Mouse (Mus musculus) olfactory bulb, adult 2 months (tissue): Measurements from ENCODE around the gene Setd1a. TPM values are rescaled to one million over a fixed set of nuclear protein-coding genes. Genes with fewer than 3 reads are reported as not detected.

ENCODE experiments used
- H3K27ac ChIP-seq: fragments of 200-500 bp; 2 replicates; pipeline ENCODE4 v1.5.1; 2012; ENCODE audit warnings: low read depth, low read length; ENCODE audit not compliant: insufficient read depth
- H3K4me1 ChIP-seq: fragments of 200-500 bp; 2 replicates; pipeline ENCODE4 v1.6.1; 2012; ENCODE audit warnings: low read length; ENCODE audit not compliant: control insufficient read depth, insufficient read depth
- H3K4me3 ChIP-seq: fragments of 200-500 bp; 2 replicates; pipeline ENCODE4 v1.5.1; 2012; ENCODE audit warnings: mild to moderate bottlenecking, low read depth, low read length, moderate library complexity; ENCODE audit not compliant: insufficient read depth
- CTCF ChIP-seq: fragments of 200-500 bp; IDR thresholded peaks from 2 replicates; pipeline ENCODE4 v1.5.1; 2012; ENCODE audit warnings: low read depth, mild to moderate bottlenecking, low read length, moderate library complexity; ENCODE audit not compliant: insufficient read depth
- POLR2A ChIP-seq: fragments of 200-500 bp; IDR thresholded peaks from 2 replicates; pipeline ENCODE4 v1.6.1; 2012; ENCODE audit warnings: mild to moderate bottlenecking, low read depth, low read length, moderate library complexity; ENCODE audit not compliant: insufficient read depth
- WGBS: fragments of 180-500 bp; shearing (Covaris S2); methylation state at CpG from one replicate; pipeline ENCODE4 v1.1.7; 2018; 5-methylcytosine and 5-hydroxymethylcytosine counted together
- polyA plus RNA-seq: library from polyadenylated mRNA; stranded (reverse); fragments of >200 nt; gene quantifications from 2 replicates; pipeline ENCODE4 v1.2.4, GENCODE M21; 2012; ENCODE audit warnings: low replicate concordance; ENCODE audit not compliant: missing spikeins, insufficient read depth, insufficient read length

The Setd1a gene
- polyA plus RNA-seq, 1 experiment, result not detected

- H3K4me1 ChIP-seq, result peaks cover 4% of the 10 kb centered on the region
- peak overlapping the region; percentile 78 for H3K4me3 ChIP-seq
- whole genome bisulfite sequencing, result under 1% methylated on average over 46 of the region's 46 CpGs
- peak overlapping the region; percentile 97 for H3K27ac ChIP-seq
- TF ChIP-seq POLR2A, result peak; percentile 72
- no peak for TF ChIP-seq CTCF
Observed at GRCm38 (mm10) chr7:127841340-127842000, 65.0 kb downstream of the Setd1a start.

DNA sequence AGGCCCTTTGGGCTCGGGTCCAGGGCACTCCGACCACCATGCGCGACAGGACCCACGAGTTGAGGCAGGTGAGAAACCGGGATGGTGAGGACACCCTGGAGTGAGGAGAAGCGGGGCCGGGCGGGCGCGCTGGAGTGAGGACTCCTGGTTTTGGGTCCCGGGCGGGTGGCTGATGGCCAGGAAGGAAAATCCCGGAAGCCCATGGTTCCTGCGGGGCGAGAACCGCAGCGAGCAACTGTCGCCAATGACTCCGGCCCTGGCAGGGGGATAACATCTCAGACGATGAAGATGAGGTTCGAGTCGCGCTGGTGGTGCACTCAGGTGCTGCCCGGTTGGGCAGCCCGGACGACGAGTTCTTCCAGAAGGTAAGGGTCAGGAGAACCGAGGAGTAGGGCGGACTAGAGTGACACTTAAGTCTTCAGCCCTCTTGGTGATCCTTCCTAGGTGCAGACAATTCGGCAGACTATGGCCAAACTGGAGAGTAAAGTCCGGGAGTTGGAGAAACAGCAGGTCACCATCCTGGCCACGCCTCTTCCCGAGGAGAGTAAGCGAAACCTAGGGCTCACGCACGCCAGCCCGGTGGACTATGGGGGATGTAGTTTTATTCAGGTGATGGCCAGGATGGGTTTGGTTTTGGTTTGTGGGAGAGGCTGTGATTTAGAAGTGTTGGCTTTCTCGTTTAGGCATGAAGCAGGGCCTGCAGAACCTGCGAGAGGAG is 65.7 kb downstream of the Setd1a start:
- WGBS, result under 1% methylated on average over 40 of the region's 40 CpGs
- peak overlapping the region; percentile 81 for H3K27ac ChIP-seq
- peak overlapping the region; percentile 78 for H3K4me3 ChIP-seq
- TF ChIP-seq CTCF (no peak), POLR2A (no peak)
- H3K4me1 ChIP-seq, result peaks cover 4% of the 10 kb centered on the region

Other genes with a start within 250 kb of the Setd1a start
- gene Tmem265, start 215.3 kb upstream of the Setd1a start, polyA plus RNA-seq, result not detected in 2 replicates
- gene Phkg2, start 203.3 kb upstream of the Setd1a start, polyA plus RNA-seq, result not detected in 2 replicates
- not detected in 2 replicates for gene Ccdc189, start 188.1 kb upstream of the Setd1a start, polyA plus RNA-seq
- 81.5 TPM in 1 of 2 replicates, not detected in the other for gene Rnf40, start 187.9 kb upstream of the Setd1a start, polyA plus RNA-seq
- gene Zfp629, start 160.9 kb upstream of the Setd1a start, polyA plus RNA-seq, result not detected in 2 replicates
- not detected in 2 replicates for gene Bcl7c, start 67.7 kb upstream of the Setd1a start, polyA plus RNA-seq
- not detected in 2 replicates for gene Ctf1, start 63.9 kb upstream of the Setd1a start, polyA plus RNA-seq
- not detected in 2 replicates for gene Ctf2, start 44.5 kb upstream of the Setd1a start, polyA plus RNA-seq
- not detected in 2 replicates for gene Fbxl19, start 32.1 kb upstream of the Setd1a start, polyA plus RNA-seq
- gene Orai3, start 6.9 kb upstream of the Setd1a start, polyA plus RNA-seq, result not detected in 2 replicates
- gene Gm49388, start 8.9 kb downstream of the Setd1a start, polyA plus RNA-seq, result not detected in 2 replicates
- not detected in 2 replicates for gene Hsd3b7, start 23.9 kb downstream of the Setd1a start, polyA plus RNA-seq
- gene Stx4a, start 47.6 kb downstream of the Setd1a start, polyA plus RNA-seq, result not detected in 2 replicates
- 303 TPM in 1 of 2 replicates, not detected in the other for gene Stx1b, start 47.9 kb downstream of the Setd1a start, polyA plus RNA-seq
- not detected in 2 replicates for gene Zfp646, start 99.6 kb downstream of the Setd1a start, polyA plus RNA-seq
- not detected in 2 replicates for gene Zfp668, start 100.2 kb downstream of the Setd1a start, polyA plus RNA-seq
- gene Prss53, start 114.3 kb downstream of the Setd1a start, polyA plus RNA-seq, result not detected in 2 replicates
- gene Gm21974, start 118.8 kb downstream of the Setd1a start, polyA plus RNA-seq, result not detected in 2 replicates
- not detected in 2 replicates for gene Vkorc1, start 118.9 kb downstream of the Setd1a start, polyA plus RNA-seq
- not detected in 2 replicates for gene Bckdk, start 127.4 kb downstream of the Setd1a start, polyA plus RNA-seq
- not detected in 2 replicates for gene Kat8, start 135.8 kb downstream of the Setd1a start, polyA plus RNA-seq
- not detected in 2 replicates for gene Prss8, start 153.4 kb downstream of the Setd1a start, polyA plus RNA-seq
- gene Prss36, start 170.1 kb downstream of the Setd1a start, polyA plus RNA-seq, result not detected in 2 replicates
- 1,012 and 1,678 TPM in 2 replicates for gene Fus, start 190.8 kb downstream of the Setd1a start, polyA plus RNA-seq
- gene Pycard, start 217.2 kb downstream of the Setd1a start, polyA plus RNA-seq, result 340 TPM in 1 of 2 replicates, not detected in the other
- not detected in 2 replicates for gene Trim72, start 227.3 kb downstream of the Setd1a start, polyA plus RNA-seq